Mouse (Mus musculus) bone marrow, adult 2 months (tissue): ENCODE measurements around the gene Klk1b22. TPM values are rescaled to one million over a fixed set of nuclear protein-coding genes. Genes with fewer than 3 reads are reported as not detected.
"Not testable (repeated sequence)": the region's sequence is repeated elsewhere in the genome, so short reads cannot be mapped to it uniquely, and the experiment has no call there.

Experiments used
- H3K27ac ChIP-seq: fragments of 200-500 bp; 2 replicates; pipeline ENCODE4 v1.5.1; 2012; ENCODE audit warnings: low read depth, mild to moderate bottlenecking, control low read depth, inconsistent platforms, low read length; ENCODE audit not compliant: control insufficient read depth, poor library complexity, insufficient read depth
- H3K4me1 ChIP-seq: fragments of 200-500 bp; 2 replicates; pipeline ENCODE4 v1.6.1; 2011; ENCODE audit warnings: low read length; ENCODE audit not compliant: control insufficient read depth, insufficient read depth
- H3K4me3 ChIP-seq: fragments of 200-500 bp; replicated peaks from 2 replicates; pipeline ENCODE3; 2011; ENCODE audit warnings: mild to moderate bottlenecking, low read depth, low read length, control low read depth; ENCODE audit not compliant: control insufficient read depth
- CTCF ChIP-seq: fragments of 200-500 bp; IDR thresholded peaks from 2 replicates; pipeline ENCODE4 v1.5.1; 2011; ENCODE audit warnings: low read length, control low read depth; ENCODE audit not compliant: control insufficient read depth, insufficient read depth
- POLR2A ChIP-seq: fragments of 200-500 bp; IDR thresholded peaks from 2 replicates; pipeline ENCODE4 v1.6.1; 2011; ENCODE audit warnings: low read depth, mild to moderate bottlenecking, control low read depth, low read length, borderline replicate concordance; ENCODE audit not compliant: control insufficient read depth
- WGBS: fragments of 180-500 bp; shearing (Covaris S2); methylation state at CpG from one replicate; pipeline ENCODE4 v1.1.7; 2018; 5-methylcytosine and 5-hydroxymethylcytosine counted together
- polyA plus RNA-seq: library from polyadenylated mRNA; stranded (reverse); fragments of >200 nt; gene quantifications from 2 replicates; pipeline ENCODE4 v1.2.4, GENCODE M21; 2011; ENCODE audit warnings: low replicate concordance; ENCODE audit not compliant: missing spikeins, insufficient read depth, insufficient read length

Gene Klk1b22
- not detected in 2 replicates for polyA plus RNA-seq

GRCm38 (mm10) chr7:44112373-44112772 is at the start of gene Klk1b22:
TSS of gene Klk1b22 (plus strand) at chr7:44112673.
- H3K4me1 ChIP-seq: no peaks in the 10 kb centered on the region
- no peak within 1 kb of the TSS for H3K4me3 ChIP-seq
- no peak within 1 kb of the TSS for H3K27ac ChIP-seq
- TF ChIP-seq CTCF (no peak), POLR2A (no peak)
- whole genome bisulfite sequencing: 54% methylated on average over 4 of the region's 4 CpGs

- 63% methylated on average over 2 of the region's 2 CpGs for WGBS
- H3K4me3 ChIP-seq: no peak overlapping the region
- TF ChIP-seq CTCF (no peak), POLR2A (no peak)
- no peaks in the 10 kb centered on the region; the same call in 1 of the 2 replicates for H3K4me1 ChIP-seq
- H3K27ac ChIP-seq: no peak overlapping the region
Measured at GRCm38 (mm10) chr7:44072117-44072516, 40.4 kb upstream of the Klk1b22 start.

- H3K4me3 ChIP-seq: no peak overlapping the region
- 18% methylated on average over 1 of the region's 1 CpGs for WGBS
Measured at GRCm38 (mm10) chr7:44077703-44078102, 34.8 kb upstream of the Klk1b22 start.

GRCm38 (mm10) chr7:44096111-44096510 is 16.4 kb upstream of the Klk1b22 start:
- TF ChIP-seq CTCF: no peak
- no peak for TF ChIP-seq POLR2A
- Histone ChIP-seq H3K4me3 (no peak overlapping the region), H3K27ac (no peak overlapping the region), H3K4me1 (no peaks in the 10 kb centered on the region)
- 63% methylated on average over 1 of the region's 1 CpGs for WGBS

More at GRCm38 (mm10) chr7:44077703-44078102, 34.8 kb upstream of the Klk1b22 start:
- TF ChIP-seq POLR2A (no peak), CTCF (no peak)
- Histone ChIP-seq H3K4me1 (no peaks in the 10 kb centered on the region), H3K27ac (no peak overlapping the region)

GRCm38 (mm10) chr7:44102028-44102427 is 10.4 kb upstream of the Klk1b22 start, which contains the start of gene Klk1b21:
TSS of gene Klk1b21 (plus strand) at chr7:44102328.
- not testable (repeated sequence) for H3K4me1 ChIP-seq, H3K4me3 ChIP-seq, H3K27ac ChIP-seq
- 81% methylated on average over 3 of the region's 3 CpGs for WGBS

- Histone ChIP-seq H3K4me3 (no peak overlapping the region), H3K4me1 (no peaks in the 10 kb centered on the region), H3K27ac (no peak overlapping the region)
- 78% methylated on average over 6 of the region's 6 CpGs for WGBS
- no peak for TF ChIP-seq CTCF
- no peak for TF ChIP-seq POLR2A
Measured at GRCm38 (mm10) chr7:44123445-44123844, 11.0 kb downstream of the Klk1b22 start.

GRCm38 (mm10) chr7:44136467-44136866 is 24.0 kb downstream of the Klk1b22 start, which contains the start of gene Klk1b16:
TSS of gene Klk1b16 (plus strand) at chr7:44136767.
- no peak within 1 kb of the TSS for H3K4me3 ChIP-seq
- 84% methylated on average over 3 of the region's 3 CpGs for WGBS
- H3K27ac ChIP-seq: no peak within 1 kb of the TSS
- H3K4me1 ChIP-seq: no peaks in the 10 kb centered on the region
- TF ChIP-seq POLR2A (no peak), CTCF (no peak)

Other genes starting within 250 kb of the Klk1b22 start
- gene Klk4, start 231.5 kb upstream of the Klk1b22 start, polyA plus RNA-seq: not detected in 2 replicates
- not detected in 2 replicates for gene Klk15, start 178.9 kb upstream of the Klk1b22 start, polyA plus RNA-seq
- not detected in 2 replicates for gene Klk1b8, start 162.0 kb upstream of the Klk1b22 start, polyA plus RNA-seq
- not detected in 2 replicates for gene Klk1b1, start 145.9 kb upstream of the Klk1b22 start, polyA plus RNA-seq
- gene Klk1b9, start 136.6 kb upstream of the Klk1b22 start, polyA plus RNA-seq: not detected in 2 replicates
- not detected in 2 replicates for gene Klk1b11, start 116.8 kb upstream of the Klk1b22 start, polyA plus RNA-seq
- not detected in 2 replicates for gene Klk1b26, start 100.5 kb upstream of the Klk1b22 start, polyA plus RNA-seq
- gene Klk1b27, start 60.4 kb upstream of the Klk1b22 start, polyA plus RNA-seq: not detected in 2 replicates
- not detected in 2 replicates for gene Klk1b21, start 10.3 kb upstream of the Klk1b22 start, polyA plus RNA-seq
- not detected in 2 replicates for gene Klk1b16, start 24.1 kb downstream of the Klk1b22 start, polyA plus RNA-seq
- gene Klk1b24, start 75.6 kb downstream of the Klk1b22 start, polyA plus RNA-seq: not detected in 2 replicates
- not detected in 2 replicates for gene Klk1b3, start 85.5 kb downstream of the Klk1b22 start, polyA plus RNA-seq
- gene Klk1b4, start 94.8 kb downstream of the Klk1b22 start, polyA plus RNA-seq: not detected in 2 replicates
- not detected in 2 replicates for gene Klk1b5, start 103.3 kb downstream of the Klk1b22 start, polyA plus RNA-seq
- 2.4 and 17.2 TPM in 2 replicates for gene Klk1, start 112.7 kb downstream of the Klk1b22 start, polyA plus RNA-seq
- not detected in 2 replicates for gene Gm36864, start 123.5 kb downstream of the Klk1b22 start, polyA plus RNA-seq
- gene 1700028J19Rik, start 134.0 kb downstream of the Klk1b22 start, polyA plus RNA-seq: 2.0 TPM in 1 of 2 replicates, not detected in the other
- 45.1 and 74.8 TPM in 2 replicates for gene 2410002F23Rik, start 134.0 kb downstream of the Klk1b22 start, polyA plus RNA-seq
- not detected in 2 replicates for gene Acp4, start 144.7 kb downstream of the Klk1b22 start, polyA plus RNA-seq
- not detected in 2 replicates for gene Gm15517, start 148.8 kb downstream of the Klk1b22 start, polyA plus RNA-seq
- 0.75 and 1.8 TPM in 2 replicates for gene Clec11a, start 194.2 kb downstream of the Klk1b22 start, polyA plus RNA-seq
- 1.9 and 4.2 TPM in 2 replicates for gene Shank1, start 197.6 kb downstream of the Klk1b22 start, polyA plus RNA-seq